Comparison of ENCODE assay signal across 23 mouse cellular contexts in genomic region chr1:135853200-135853599, GRCm38 (mm10). TPM values are rescaled to one million over a fixed set of nuclear protein-coding genes. Genes with fewer than 3 reads are reported as not detected.
DNase-seq lines count a peak whose midpoint lies in the region; ATAC-seq and TF ChIP-seq lines count a peak whose summit lies in the region.
"Had no signal": no experiment of that assay in that cellular context is flagged by ENCODE, and none has a peak within 500 bp of the region (broad histone marks: within the 10 kb centered on the region; RNA-seq: fewer than 3 reads in every experiment).

No protein-coding gene starts in this region.

- peak; percentile 5; the same call in 1 of the 2 replicates for TF ChIP-seq EP300 in heart, postnatal 0 days (IDR thresholded peaks at IDR 0.05; ENCODE audit: low read depth)

- no peak overlapping the region for H3K4me2 ChIP-seq in heart, embryonic 14.5 days (ENCODE audit: low read length)
- H3K4me2 ChIP-seq in heart, postnatal 0 days (ENCODE audit: low read depth, low read length) = no peak overlapping the region
- peak overlapping the region; percentile 89 for H3K4me2 ChIP-seq in myocyte (ENCODE audit: low read depth)
- H3K4me2 ChIP-seq: forebrain, embryonic 12.5 days; hindbrain, embryonic 13.5 days; liver, embryonic 15.5 days; lung, embryonic 15.5 days had no signal

- H3K4me3 ChIP-seq in heart, embryonic 14.5 days (ENCODE audit: control insufficient read depth in 1 of 2, insufficient read depth in 1 of 2, low read depth in 1 of 2, low read length in 2 of 2) = no peak overlapping the region
- no peak overlapping the region for H3K4me3 ChIP-seq in embryonic facial prominence, embryonic 10.5 days
- no peak overlapping the region for H3K4me3 ChIP-seq in heart, postnatal 0 days (ENCODE audit: low read depth, low read length)
- H3K4me3 ChIP-seq in myocyte = no peak overlapping the region
- H3K4me3 ChIP-seq: forebrain, embryonic 12.5 days; hindbrain, embryonic 13.5 days; limb, embryonic 10.5 days; liver, embryonic 15.5 days; lung, embryonic 15.5 days had no signal

- intact Hi-C loops in heart, postnatal 25 days (cut with DNase I) = no loop called here

- no peak for TF ChIP-seq CTCF in heart, postnatal 0 days (IDR thresholded peaks at IDR 0.05; ENCODE audit: low read depth)

- no peak overlapping the region for H3ac ChIP-seq in myocyte (ENCODE audit: control insufficient read depth, insufficient read length)

- H3K27ac ChIP-seq in heart, embryonic 14.5 days (replicated peaks in 1 of 2; ENCODE audit: control insufficient read depth in 1 of 2, insufficient read depth in 1 of 2, low read depth in 2 of 2, low read length in 2 of 2) = peak overlapping the region; percentile 4 to 58; a peak in 2 of 4 replicates
- peak overlapping the region; percentile 25; the same call in 1 of the 2 replicates for H3K27ac ChIP-seq in embryonic facial prominence, embryonic 10.5 days (replicated peaks)
- peak overlapping the region; percentile 46 for H3K27ac ChIP-seq in heart, postnatal 0 days (ENCODE audit: low read depth)
- H3K27ac ChIP-seq: hindbrain, embryonic 13.5 days; limb, embryonic 10.5 days; liver, embryonic 15.5 days; lung, embryonic 15.5 days; macrophage had no signal

- no peak for ATAC-seq in heart, embryonic 14.5 days (ENCODE audit: insufficient number of reproducible peaks, insufficient read depth, low FRiP score, low read depth)
- ATAC-seq in heart, postnatal 0 days (ENCODE audit: insufficient read depth, low read depth) = no peak

- no peak overlapping the region for H3K9ac ChIP-seq in heart, embryonic 14.5 days (ENCODE audit: low read length)
- no peak overlapping the region for H3K9ac ChIP-seq in heart, postnatal 0 days (replicated peaks; ENCODE audit: low read depth, low read length)
- H3K9ac ChIP-seq: forebrain, embryonic 12.5 days; hindbrain, embryonic 13.5 days; liver, embryonic 15.5 days; lung, embryonic 15.5 days had no signal

- no peaks in the 10 kb centered on the region for H3K27me3 ChIP-seq in heart, embryonic 14.5 days (ENCODE audit: control insufficient read depth, insufficient read depth, low read length)
- 0 out of 2 replicates have a peak, but pooled peaks cover 3% of the 10 kb centered on the region for H3K27me3 ChIP-seq in embryonic facial prominence, embryonic 10.5 days (replicated peaks; ENCODE audit: low read depth, poor library complexity, severe bottlenecking)
- no peaks in the 10 kb centered on the region for H3K27me3 ChIP-seq in heart, postnatal 0 days (ENCODE audit: control insufficient read depth, insufficient read depth, low read length)
- H3K27me3 ChIP-seq in myocyte (ENCODE audit: control insufficient read depth, insufficient read depth, insufficient read length) = no peaks in the 10 kb centered on the region
- H3K27me3 ChIP-seq: forebrain, embryonic 12.5 days; lung, embryonic 15.5 days had no signal

- H3K4me1 ChIP-seq in heart, embryonic 14.5 days (ENCODE audit: control insufficient read depth in 2 of 2, insufficient read depth in 2 of 2, low read length in 2 of 2) = peaks cover 21 to 40% of the 10 kb centered on the region in 2 experiments
- H3K4me1 ChIP-seq in embryonic facial prominence, embryonic 10.5 days = peaks cover 33% of the 10 kb centered on the region
- H3K4me1 ChIP-seq in heart, postnatal 0 days (ENCODE audit: control insufficient read depth, insufficient read depth) = peaks cover 1% of the 10 kb centered on the region; the same call in 1 of the 2 replicates

- peaks cover 55% of the 10 kb centered on the region for H3K36me3 ChIP-seq in heart, embryonic 14.5 days (ENCODE audit: control insufficient read depth, insufficient read depth, low read length)
- no peaks in the 10 kb centered on the region for H3K36me3 ChIP-seq in embryonic facial prominence, embryonic 10.5 days (replicated peaks)
- H3K36me3 ChIP-seq in heart, postnatal 0 days (replicated peaks; ENCODE audit: control insufficient read depth, insufficient read depth, low read length) = peaks cover 51% of the 10 kb centered on the region
- H3K36me3 ChIP-seq in myocyte (ENCODE audit: control insufficient read depth, insufficient read depth) = peaks cover 50% of the 10 kb centered on the region
- H3K36me3 ChIP-seq: forebrain, embryonic 12.5 days; hindbrain, embryonic 13.5 days; limb, embryonic 10.5 days; liver, embryonic 15.5 days; lung, embryonic 15.5 days had no signal

- peaks cover 33% of the 10 kb centered on the region for H3K79me2 ChIP-seq in myocyte (ENCODE audit: control insufficient read depth, insufficient read depth)

- H3K9me3 ChIP-seq in heart, embryonic 14.5 days (ENCODE audit: control insufficient read depth, low read length) = no peaks in the 10 kb centered on the region
- H3K9me3 ChIP-seq in embryonic facial prominence, embryonic 10.5 days = no peaks in the 10 kb centered on the region
- no peaks in the 10 kb centered on the region for H3K9me3 ChIP-seq in heart, postnatal 0 days (replicated peaks; ENCODE audit: control insufficient read depth, low read length)
- H3K9me3 ChIP-seq: forebrain, embryonic 12.5 days; hindbrain, embryonic 13.5 days; limb, embryonic 10.5 days; liver, embryonic 15.5 days; lung, embryonic 15.5 days had no signal

- TF ChIP-seq POLR2A in myocyte (IDR thresholded peaks at IDR 0.05; ENCODE audit: insufficient read length, low read depth) = peak; percentile 37

- DNase-seq in heart, postnatal 25 days (ENCODE audit: low spot score) = no peak
- no peak for DNase-seq in embryonic facial prominence, embryonic 10.5 days (ENCODE audit: low spot score)
- peak; percentile 4 for DNase-seq in heart, postnatal 0 days (ENCODE audit: low spot score)
- no peak for DNase-seq in gastrocnemius, adult 8-10 months (ENCODE audit: low spot score in 2 of 2)
- DNase-seq in frontal cortex, postnatal 25 days (ENCODE audit: low spot score in 2 of 2) = no peak
- DNase-seq: adrenal gland, adult 2 months; cerebellum, adult 11 months; cerebellum, adult 9-11 months; kidney, adult 8-10 months; kidney, postnatal 10 days; liver; right cerebral cortex, postnatal 4 days; thymus, adult 18-20 months; thymus, postnatal 36 days had no signal

- 78% methylated on average over 4 of the region's 4 CpGs for WGBS in heart, embryonic 14.5 days
- 86% methylated on average over 4 of the region's 4 CpGs for WGBS in embryonic facial prominence, embryonic 10.5 days
- WGBS in heart, postnatal 0 days = 84% methylated on average over 4 of the region's 4 CpGs

TF ChIP-seq in myocyte, 11 proteins besides CTCF, POLR2A, EP300 and RAD21:
- TF ChIP-seq E2F4 (IDR thresholded peaks at IDR 0.05; ENCODE audit: insufficient read depth) = no peak
- peak; percentile 62 for TF ChIP-seq POLR2AphosphoS2 (IDR thresholded peaks at IDR 0.05; ENCODE audit: insufficient read length, low read depth)
- TF ChIP-seq TCF3 (IDR thresholded peaks at IDR 0.05; ENCODE audit: insufficient read length, low read depth) = no peak
- no peak for TF ChIP-seq TCF12 (IDR thresholded peaks at IDR 0.05; ENCODE audit: insufficient read depth, poor library complexity, severe bottlenecking)
- no peak for TF ChIP-seq MYOG (IDR thresholded peaks at IDR 0.05; ENCODE audit: control insufficient read depth in 1 of 3, insufficient read depth in 1 of 3, insufficient read length in 2 of 3, low read depth in 2 of 3)
- no peak for TF ChIP-seq SRF (IDR thresholded peaks at IDR 0.05; ENCODE audit: control insufficient read depth, insufficient read length, low read depth)

RNA-seq across cellular contexts. Expression of gene Tnnt2, which starts 17.0 kb away (rescaled TPM):
- 7,347 and 7,875 TPM in 2 replicates for polyA plus RNA-seq in heart, embryonic 14.5 days (2014; fragmentation: Nextera tagmentation; extraction: Ambion mirVana)
- total RNA-seq in heart, postnatal 25 days (2021) = 1,000 to 10,000 TPM; 8,717 to 8,772 TPM
- polyA plus RNA-seq in embryonic facial prominence, embryonic 10.5 days (2016; fragmentation: Nextera tagmentation; extraction: Ambion mirVana) = 1.1 and 4.4 TPM in 2 replicates
- total RNA-seq in heart, postnatal 0 days (2014; rRNA removed; ENCODE audit: low replicate concordance) = 1,865 and 1,929 TPM in 2 replicates
- 13,184 and 14,025 TPM in 2 replicates for polyA plus RNA-seq in heart, postnatal 0 days (2015; fragmentation: Nextera tagmentation; extraction: Ambion mirVana)
- polyA plus RNA-seq in myocyte (2012; fragmentation: generic; extraction: Trizol) = 2,000 TPM
- 1 to 10 TPM; 4.0 to 5.8 (median 4.6) TPM for total RNA-seq in gastrocnemius, adult 8-10 months (2022)
- total RNA-seq: MEL had no signal
- polyA plus RNA-seq: macrophage had no signal

RNA-seq across cellular contexts. Expression of gene Lad1, which starts 34.8 kb away (rescaled TPM):
- polyA plus RNA-seq in heart, embryonic 14.5 days (2014; fragmentation: Nextera tagmentation; extraction: Ambion mirVana) = 3.1 and 4.8 TPM in 2 replicates
- 1 to 10 TPM; 5.6 to 6.0 TPM for total RNA-seq in heart, postnatal 25 days (2021)
- polyA plus RNA-seq in embryonic facial prominence, embryonic 10.5 days (2016; fragmentation: Nextera tagmentation; extraction: Ambion mirVana) = 7.5 TPM in 2 replicates
- total RNA-seq in heart, postnatal 0 days (2014; rRNA removed; ENCODE audit: low replicate concordance) = 4.4 and 32.9 TPM in 2 replicates
- polyA plus RNA-seq in heart, postnatal 0 days (2015; fragmentation: Nextera tagmentation; extraction: Ambion mirVana) = 9.1 and 11.1 TPM in 2 replicates
- polyA plus RNA-seq in myocyte (2012; fragmentation: generic; extraction: Trizol) = 0.46 TPM
- total RNA-seq in gastrocnemius, adult 8-10 months (2022) = not detected
- total RNA-seq: MEL had no signal

Comparison
In these comparisons a context has a peak if more than half of its experiments do, and no peak if none do; other contexts are left out.
1. RNA of gene Tnnt2, which starts 17.0 kb away (polyA plus RNA-seq): 13,184 to 14,025 TPM in heart, postnatal 0 days, 7,347 to 7,875 TPM in heart, embryonic 14.5 days and 2,000 TPM in myocyte (single experiment); 1.1 to 4.4 TPM in embryonic facial prominence, embryonic 10.5 days; every median in the first group is over 100 times any median in the second.
2. Peak in every context shown above with its lines, with median percentiles within 50 percentile points of each other: H3K27ac ChIP-seq.